Mouse (Mus musculus) heart, postnatal 36 days (tissue): Measurements from ENCODE around the gene Ngly1. TPM values are rescaled to one million over a fixed set of nuclear protein-coding genes. Genes with fewer than 3 reads are reported as not detected.
A peak's percentile ranks its signal among the peaks of the same experiment; 100 is the strongest.

Experiments
- DNase-seq, 2 experiments: peaks; one replicate each; pipeline ENCODE4 v3.0.0; 2021 to 2022
- intact Hi-C: fragments of 180-260 bp; cut with DNase I; formaldehyde crosslinking; loops from one replicate; pipeline ENCODE4 v1.15.1; 2025
- total RNA-seq, 2 experiments: library from RNA; stranded (reverse); gene quantifications; 2 replicates each; pipeline ENCODE4 v1.2.3; 2021

The Ngly1 gene
- 10 to 100 TPM; 36.7 to 37.1 TPM for total RNA-seq

DNA sequence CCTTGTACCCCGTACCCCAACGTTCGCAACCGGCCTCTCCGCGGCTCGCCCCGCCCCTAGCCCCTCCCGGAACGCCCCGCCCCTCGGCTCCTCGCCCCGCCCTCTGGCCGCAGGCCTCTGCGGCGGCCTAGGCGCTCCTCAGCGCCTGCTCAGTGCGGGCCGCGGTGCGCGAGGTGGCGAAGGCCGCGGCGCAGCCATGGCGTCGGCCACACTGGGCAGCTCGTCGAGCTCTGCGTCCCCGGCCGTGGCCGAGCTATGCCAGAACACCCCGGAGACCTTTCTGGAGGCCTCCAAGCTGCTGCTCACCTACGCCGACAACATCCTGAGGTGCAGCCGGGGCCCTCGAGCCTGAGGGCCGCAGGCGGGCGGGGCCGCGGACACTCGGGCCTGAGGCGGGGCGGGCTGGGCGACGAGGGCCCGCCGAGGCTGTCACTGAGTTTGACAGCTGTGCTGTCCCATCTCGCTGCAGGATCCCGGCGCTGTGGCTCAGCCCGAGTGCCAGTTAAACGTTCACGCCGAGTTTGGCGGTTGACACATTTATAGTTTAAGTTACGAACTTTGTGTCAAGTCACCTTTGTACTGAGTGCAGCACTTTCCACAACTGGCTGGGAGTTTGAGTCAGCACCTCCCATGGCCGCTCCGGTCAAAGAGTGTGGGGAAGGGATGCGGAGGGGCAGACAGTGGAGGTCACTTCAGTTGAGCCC, at the start of gene Ngly1, which contains the start of gene Oxsm:
Ngly1 (plus strand) TSS at position 110 of the 704 bp plus-strand sequence.
Oxsm (minus strand) TSS at position 638 of the 704 bp plus-strand sequence.
- intact Hi-C loops = loop anchor here (2.0 to 5.0 kb wide), 3 partner anchors 117 to 323 kb away; no protein-coding TSS in a partner anchor
- peak; percentile 89 to 95 for DNase-seq

DNA sequence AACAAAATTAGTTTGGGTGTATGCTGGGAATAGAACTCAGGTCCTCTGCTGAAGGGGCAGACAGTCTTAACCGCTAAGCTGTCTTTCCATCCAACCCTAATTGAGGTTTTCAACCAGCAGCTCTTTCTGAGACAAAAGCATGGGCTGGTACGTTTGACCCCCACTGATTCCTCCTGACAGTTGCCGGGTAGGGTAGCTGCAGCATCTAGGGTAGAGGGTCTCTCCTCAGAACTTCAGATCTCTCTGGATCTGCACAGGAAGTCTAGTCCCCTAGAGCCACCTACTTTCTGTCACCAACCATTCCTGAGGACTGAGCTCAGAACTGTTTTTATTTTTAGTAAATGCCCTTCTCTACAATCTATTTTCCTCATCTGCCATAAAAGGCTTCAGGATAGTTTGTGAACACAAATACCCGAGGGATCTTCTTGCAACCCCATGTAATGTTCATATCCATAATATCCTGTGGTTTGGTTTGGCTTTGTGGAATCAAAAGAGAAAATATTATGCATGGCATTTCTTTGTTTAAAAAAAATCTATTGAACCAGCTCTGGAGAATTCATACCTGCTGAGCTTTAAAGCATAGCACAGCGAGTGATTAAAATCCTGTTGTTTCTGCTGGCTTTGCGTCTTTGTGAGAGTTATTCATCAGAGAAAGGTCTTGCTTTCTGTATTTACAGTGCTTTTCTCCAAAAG, 48.7 kb upstream of the Ngly1 start:
- no peak for DNase-seq
- intact Hi-C loops = no loop called here

GRCm38 (mm10) chr14:16200969-16201638, 48.0 kb upstream of the Ngly1 start:
- intact Hi-C loops = no loop called here

DNA sequence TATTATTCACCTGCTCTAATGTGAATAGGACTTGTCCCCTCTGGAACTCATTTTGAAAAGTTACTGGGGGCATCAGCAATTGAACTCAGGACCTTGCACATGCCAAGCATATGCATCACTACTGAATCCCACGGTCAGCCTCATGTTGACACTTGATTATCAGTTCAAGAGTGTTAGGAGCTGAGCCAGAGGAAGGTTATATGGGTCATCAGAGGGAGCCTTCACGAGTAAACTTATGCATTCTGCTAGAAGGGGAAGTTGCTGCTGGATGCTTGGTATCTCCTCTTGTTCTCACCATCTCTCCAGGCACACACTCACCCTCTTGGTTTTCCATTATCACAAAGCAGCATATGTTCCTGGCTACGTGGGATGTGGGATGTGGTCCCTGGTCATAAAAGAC, 47.4 kb upstream of the Ngly1 start:
- intact Hi-C loops = no loop called here
- no peak for DNase-seq

More at GRCm38 (mm10) chr14:16200969-16201638, 48.0 kb upstream of the Ngly1 start:
- no peak for DNase-seq

- intact Hi-C loops = no loop called here
- no peak for DNase-seq
These were observed 41.4 kb upstream of the Ngly1 start for GRCm38 (mm10) chr14:16207722-16208121.

- no peak for DNase-seq
- intact Hi-C loops = loop anchor here (1.0 kb wide), 1 partner anchor 161 kb away; no protein-coding TSS in a partner anchor
These were observed 30.1 kb upstream of the Ngly1 start for GRCm38 (mm10) chr14:16219015-16219414.

- DNase-seq = no peak
- intact Hi-C loops = no loop called here
These were observed 19.7 kb upstream of the Ngly1 start for GRCm38 (mm10) chr14:16229395-16229794.

- intact Hi-C loops = no loop called here
- DNase-seq = no peak
These were observed 18.5 kb upstream of the Ngly1 start for GRCm38 (mm10) chr14:16230581-16230980.

- intact Hi-C loops = no loop called here
- DNase-seq = no peak
These were observed 15.6 kb upstream of the Ngly1 start for GRCm38 (mm10) chr14:16233515-16233914.

DNA sequence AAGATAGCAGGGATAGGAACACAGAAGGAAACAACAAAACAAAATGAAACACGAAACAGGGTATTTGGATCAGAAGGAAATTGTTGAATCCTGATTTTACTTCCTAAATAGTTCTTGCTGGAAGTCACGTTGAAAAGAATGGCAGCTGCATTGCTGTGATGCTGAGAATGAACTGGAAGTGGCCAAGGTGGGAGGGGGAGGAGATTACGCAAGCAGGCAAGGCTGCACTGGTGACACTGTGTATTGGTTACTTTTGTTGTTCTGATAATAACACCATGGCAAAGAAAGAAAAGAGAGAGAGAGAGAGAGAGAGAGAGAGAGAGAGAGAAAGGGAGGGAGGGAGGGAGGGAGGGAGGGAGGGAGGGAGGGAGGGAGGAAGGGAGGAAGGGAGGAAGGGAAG, 12.6 kb upstream of the Ngly1 start:
- intact Hi-C loops = no loop called here
- DNase-seq = no peak

- intact Hi-C loops = no loop called here
- DNase-seq = no peak
These were observed 6.8 kb upstream of the Ngly1 start for GRCm38 (mm10) chr14:16242193-16242815.

GRCm38 (mm10) chr14:16242947-16243602, 6.0 kb upstream of the Ngly1 start:
- intact Hi-C loops = no loop called here
- DNase-seq = peak; percentile 90 to 93

GRCm38 (mm10) chr14:16243603-16244209, 5.4 kb upstream of the Ngly1 start:
- peak; percentile 14 to 42 for DNase-seq
- intact Hi-C loops = no loop called here

- DNase-seq = no peak
- intact Hi-C loops = no loop called here
These were observed 4.7 kb upstream of the Ngly1 start for GRCm38 (mm10) chr14:16244370-16244769.

- intact Hi-C loops = loop anchor here (5.0 kb wide), 2 partner anchors 137 to 327 kb away; no protein-coding TSS in a partner anchor
- DNase-seq = no peak
These were observed 4.0 kb upstream of the Ngly1 start for GRCm38 (mm10) chr14:16245127-16245526.

- intact Hi-C loops = loop anchor here (5.0 kb wide), 2 partner anchors 136 to 326 kb away; no protein-coding TSS in a partner anchor
- DNase-seq = no peak
These were observed 2.7 kb upstream of the Ngly1 start for GRCm38 (mm10) chr14:16246340-16246912.

- no peak for DNase-seq
- intact Hi-C loops = loop anchor here (2.0 to 5.0 kb wide), 3 partner anchors 119 to 324 kb away; no protein-coding TSS in a partner anchor
These were observed 945 bp upstream of the Ngly1 start for GRCm38 (mm10) chr14:16248135-16248534.

- DNase-seq = no peak
- intact Hi-C loops = loop anchor here (2.0 to 5.0 kb wide), 3 partner anchors 118 to 324 kb away; no protein-coding TSS in a partner anchor
These were observed 400 bp upstream of the Ngly1 start for GRCm38 (mm10) chr14:16248603-16249157.

- intact Hi-C loops = no loop called here
- DNase-seq = no peak
These were observed 1.0 kb downstream of the Ngly1 start for GRCm38 (mm10) chr14:16250099-16250498.
